Mouse (Mus musculus) G1E (cell line): ENCODE results near the gene Rgs3. TPM values are rescaled to one million over a fixed set of nuclear protein-coding genes. Genes with fewer than 3 reads are reported as not detected.

Experiments used
- ATAC-seq: 2 replicates; pipeline ENCODE4 v1.8.0; 2016; ENCODE audit warnings: mild to moderate bottlenecking; ENCODE audit not compliant: insufficient number of reproducible peaks, poor library complexity, low FRiP score, severe bottlenecking; ENCODE audit errors: extremely low read depth
- DNase-seq: peaks from one replicate; pipeline ENCODE4 v3.0.0; 2012; ENCODE audit warnings: low spot score
- H3K27me3 ChIP-seq: 2 replicates; pipeline ENCODE4 v1.6.1; 2012; ENCODE audit warnings: mild to moderate bottlenecking, low read length, inconsistent platforms; ENCODE audit not compliant: insufficient read depth
- H3K36me3 ChIP-seq: replicated peaks from 2 replicates; pipeline ENCODE3; 2012; ENCODE audit warnings: mild to moderate bottlenecking, inconsistent platforms
- H3K4me1 ChIP-seq: 2 replicates; pipeline ENCODE4 v1.6.1; 2012; ENCODE audit warnings: low read depth, low read length, inconsistent platforms, mixed read lengths; ENCODE audit not compliant: insufficient read depth
- H3K4me3 ChIP-seq: 2 replicates; pipeline ENCODE4 v1.5.1; 2012; ENCODE audit warnings: low read depth, mild to moderate bottlenecking, inconsistent platforms, low read length, moderate library complexity, mixed read lengths
- H3K9me3 ChIP-seq: replicated peaks from 2 replicates; pipeline ENCODE4 v1.6.1; 2012; ENCODE audit warnings: inconsistent platforms
- CTCF ChIP-seq: IDR thresholded peaks from 2 replicates; pipeline ENCODE4 v1.5.1; 2012; ENCODE audit warnings: low read depth, low read length, inconsistent platforms, mixed read lengths
- GATA1 ChIP-seq: IDR thresholded peaks from 2 replicates; pipeline ENCODE4 v1.6.1; 2012; ENCODE audit warnings: borderline replicate concordance, low read length, inconsistent platforms, mixed read lengths
- GATA2 ChIP-seq: IDR thresholded peaks from 2 replicates; pipeline ENCODE4 v1.6.1; 2012; ENCODE audit warnings: low read depth, low read length, inconsistent platforms, borderline replicate concordance
- POLR2AphosphoS5 ChIP-seq: IDR thresholded peaks from 2 replicates; pipeline ENCODE4 v1.6.1; 2012; ENCODE audit warnings: low read depth, low read length, inconsistent platforms; ENCODE audit not compliant: insufficient replicate concordance
- TAL1 ChIP-seq: conservative IDR thresholded peaks from 2 replicates; pipeline ENCODE4 v1.6.1; 2012; ENCODE audit warnings: low read depth, low read length, inconsistent platforms, mixed read lengths
- polyA plus RNA-seq: library from polyadenylated mRNA; stranded (reverse); fragments of >175 nt; gene quantifications from 2 replicates; pipeline ENCODE4 v1.2.3, GENCODE M21; 2012
- total RNA-seq, 2 experiments: library from RNA; stranded (forward) in 1 of 2; stranded (reverse) in 1 of 2; fragments of 200-1000 nt in 1 of 2; fragments of >200 nt in 1 of 2; fragmentation: Nextera tagmentation in 1 of 2; gene quantifications; 2 replicates each; pipeline ENCODE4 v1.2.3; 2014 to 2017

The Rgs3 gene
- total and polyA plus RNA-seq, 3 experiments = 0.16 TPM; not detected in 2

DNA sequence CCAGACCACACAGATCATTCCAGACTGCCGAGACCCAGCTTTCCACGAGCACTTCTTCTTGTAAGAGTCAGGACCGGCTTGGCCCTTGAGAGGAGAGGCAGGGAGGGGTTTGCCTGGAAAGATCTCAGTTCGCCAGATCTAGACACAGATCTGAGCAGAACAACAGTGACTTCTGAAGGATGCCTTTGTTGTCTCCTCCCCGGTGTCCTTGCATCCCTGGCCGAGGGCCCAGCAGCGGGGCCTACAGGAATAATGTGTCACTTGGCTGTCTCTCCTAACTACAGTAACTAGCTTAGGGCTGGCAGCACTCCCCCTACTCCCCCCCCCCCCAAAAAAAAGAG, 46.9 kb downstream of the Rgs3 start:
- ATAC-seq = no peak
- TF ChIP-seq POLR2AphosphoS5 = no peak
- no peak for TF ChIP-seq GATA2
- no peak for TF ChIP-seq TAL1
- TF ChIP-seq CTCF = no peak
- TF ChIP-seq GATA1 = no peak
- H3K4me3 ChIP-seq = no peak overlapping the region
- no peaks in the 10 kb centered on the region for H3K27me3 ChIP-seq
- no peaks in the 10 kb centered on the region for H3K36me3 ChIP-seq
- DNase-seq = no peak
- no peaks in the 10 kb centered on the region for H3K4me1 ChIP-seq
- H3K9me3 ChIP-seq = peaks cover 70% of the 10 kb centered on the region

- Histone ChIP-seq H3K9me3 (peaks cover 70% of the 10 kb centered on the region), H3K4me3 (no peak overlapping the region), H3K27me3 (no peaks in the 10 kb centered on the region), H3K36me3 (no peaks in the 10 kb centered on the region), H3K4me1 (no peaks in the 10 kb centered on the region)
- ATAC-seq (no peak), DNase-seq (no peak)
- TF ChIP-seq GATA2 = no peak
- no peak for TF ChIP-seq CTCF
- TF ChIP-seq TAL1 = no peak
- no peak for TF ChIP-seq GATA1
These were observed 47.3 kb downstream of the Rgs3 start for GRCm38 (mm10) chr4:62606905-62607304.

DNA sequence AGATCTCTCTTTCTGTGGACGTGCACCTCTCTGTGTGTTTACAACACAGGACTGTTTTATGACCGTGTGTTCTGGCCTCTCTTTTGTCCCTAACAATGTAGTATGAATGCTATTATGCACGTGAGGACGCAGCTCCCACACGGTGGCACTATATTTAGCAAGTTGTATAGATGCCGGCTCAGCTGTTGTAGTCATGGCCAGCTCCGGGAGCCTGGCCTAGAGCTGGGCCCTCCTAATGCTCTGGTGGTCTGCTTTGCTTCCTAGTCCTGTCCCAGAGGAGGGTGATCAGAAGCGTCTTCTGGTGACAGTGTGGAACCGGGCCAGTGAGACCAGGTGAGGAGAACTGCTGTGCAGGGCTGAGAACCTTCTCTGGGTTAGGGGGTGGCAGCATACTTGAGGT, 47.7 kb downstream of the Rgs3 start:
- TF ChIP-seq GATA2 (no peak), CTCF (no peak), GATA1 (no peak), POLR2AphosphoS5 (no peak), TAL1 (no peak)
- Histone ChIP-seq H3K4me1 (no peaks in the 10 kb centered on the region), H3K9me3 (peaks cover 69% of the 10 kb centered on the region), H3K36me3 (no peaks in the 10 kb centered on the region), H3K27me3 (no peaks in the 10 kb centered on the region), H3K4me3 (no peak overlapping the region)
- DNase-seq = no peak
- ATAC-seq = no peak

GRCm38 (mm10) chr4:62607805-62608204, 48.2 kb downstream of the Rgs3 start:
- peaks cover 69% of the 10 kb centered on the region for H3K9me3 ChIP-seq
- no peaks in the 10 kb centered on the region for H3K36me3 ChIP-seq
- ATAC-seq (no peak), DNase-seq (no peak)
- no peaks in the 10 kb centered on the region for H3K27me3 ChIP-seq
- TF ChIP-seq GATA1 (no peak), CTCF (no peak), TAL1 (no peak), POLR2AphosphoS5 (no peak), GATA2 (no peak)
- H3K4me3 ChIP-seq = no peak overlapping the region
- no peaks in the 10 kb centered on the region for H3K4me1 ChIP-seq

DNA sequence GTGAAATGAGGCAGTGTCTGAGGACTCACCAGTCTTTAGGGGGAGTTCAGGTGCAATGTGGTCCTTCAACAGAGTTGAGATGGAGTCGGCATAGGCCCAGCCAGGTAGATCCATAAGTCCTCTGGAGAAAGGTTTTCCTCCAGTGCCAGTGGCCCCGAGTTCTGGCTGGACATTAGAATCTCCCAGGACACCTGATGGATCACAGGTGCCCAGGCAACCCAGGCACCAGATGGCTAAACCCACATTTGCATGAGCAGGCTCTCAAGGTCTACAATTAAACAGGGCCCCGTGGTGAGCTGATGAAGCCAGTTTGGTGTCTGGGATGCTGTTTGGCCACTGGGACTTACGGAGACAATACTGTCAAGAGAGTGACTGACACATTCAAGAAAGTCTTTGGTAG, 49.7 kb downstream of the Rgs3 start:
- Histone ChIP-seq H3K36me3 (no peaks in the 10 kb centered on the region), H3K4me1 (no peaks in the 10 kb centered on the region), H3K4me3 (no peak overlapping the region), H3K9me3 (peaks cover 66% of the 10 kb centered on the region), H3K27me3 (no peaks in the 10 kb centered on the region)
- ATAC-seq (no peak), DNase-seq (no peak)
- TF ChIP-seq POLR2AphosphoS5 (no peak), CTCF (no peak), GATA1 (no peak), TAL1 (no peak), GATA2 (no peak)

DNA sequence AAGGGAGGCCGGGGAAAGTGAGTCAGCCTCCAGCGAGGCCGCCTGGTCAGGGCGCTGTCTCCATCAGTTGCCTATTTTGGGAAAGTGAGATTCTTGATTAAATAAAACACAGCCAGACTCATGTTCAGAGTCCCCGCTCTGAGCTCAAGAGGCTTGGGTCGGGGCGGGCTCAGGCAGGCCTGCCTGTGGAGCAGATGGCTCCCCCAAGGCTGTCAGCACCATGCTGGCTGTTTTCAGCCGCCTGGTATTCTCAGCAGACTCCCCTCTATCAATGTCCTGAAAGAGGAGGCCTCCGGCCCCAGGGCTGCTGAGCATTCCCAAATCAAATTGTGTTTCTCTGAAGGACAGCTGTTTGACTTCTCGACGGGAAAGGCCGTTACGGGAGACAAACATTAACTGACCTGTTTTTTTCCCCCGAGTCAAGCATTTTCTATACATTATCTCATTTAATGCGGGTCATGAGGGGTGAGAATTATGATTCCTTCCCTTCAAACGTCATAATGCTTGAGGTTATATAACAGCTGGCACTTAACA, 50.6 kb downstream of the Rgs3 start:
- no peak for TF ChIP-seq POLR2AphosphoS5
- no peak for TF ChIP-seq TAL1
- TF ChIP-seq GATA1 = no peak
- no peak for TF ChIP-seq CTCF
- no peak overlapping the region for H3K4me3 ChIP-seq
- ATAC-seq (no peak), DNase-seq (no peak)
- H3K36me3 ChIP-seq = no peaks in the 10 kb centered on the region
- H3K9me3 ChIP-seq = peaks cover 68% of the 10 kb centered on the region
- H3K27me3 ChIP-seq = no peaks in the 10 kb centered on the region
- no peaks in the 10 kb centered on the region for H3K4me1 ChIP-seq
